Mouse (Mus musculus) T-cell, adult 66 days (primary cell): ENCODE measurements around the gene Olfr768. TPM values are rescaled to one million over a fixed set of nuclear protein-coding genes. Genes with fewer than 3 reads are reported as not detected.

Source experiments
- total RNA-seq, 2 experiments: library from RNA; stranded (reverse); gene quantifications; 3 replicates in 1 of 2; 4 replicates in 1 of 2; pipeline ENCODE4 v1.2.4; 2023

Olfr768 gene
- total RNA-seq: not detected

GRCm38 (mm10) chr10:129099275-129099674 lies at the start of gene Olfr768:
TSS of gene Olfr768 (minus strand) at chr10:129099375.

GRCm38 (mm10) chr10:129138898-129139297 lies 39.7 kb upstream of the Olfr768 start, which contains the start of gene Olfr770:
TSS of gene Olfr770 (minus strand) at chr10:129138998.

GRCm38 (mm10) chr10:129117761-129118160 lies 18.6 kb upstream of the Olfr768 start, which contains the start of gene Olfr769:
TSS of gene Olfr769 (minus strand) at chr10:129117861.

GRCm38 (mm10) chr10:129082810-129083209 lies 16.4 kb downstream of the Olfr768 start, which contains the start of gene Olfr767:
TSS of gene Olfr767 (minus strand) at chr10:129082910.

GRCm38 (mm10) chr10:129068877-129069276 lies 30.3 kb downstream of the Olfr768 start, which contains the start of gene Olfr766-ps1:
TSS of gene Olfr766-ps1 (minus strand) at chr10:129068977.

GRCm38 (mm10) chr10:129049898-129050297 lies 49.3 kb downstream of the Olfr768 start, which contains the start of gene Olfr765:
TSS of gene Olfr765 (minus strand) at chr10:129049998.

Other genes starting within 250 kb of the Olfr768 start
- 10 to 100 TPM; 10.6 to 12.7 TPM for gene Gdf11, start 207.7 kb downstream of the Olfr768 start, total RNA-seq
- 1 to 10 TPM; 1.7 to 2.0 TPM for gene Cd63, start 198.4 kb downstream of the Olfr768 start, total RNA-seq
- gene Rdh5, start 176.5 kb downstream of the Olfr768 start, total RNA-seq: 1 to 10 TPM; 5.9 to 8.7 TPM
- gene Bloc1s1, start 175.3 kb downstream of the Olfr768 start, total RNA-seq: 10 to 100 TPM; 76.0 to 97.4 TPM
- 1 to 10 TPM; 5.7 to 6.4 TPM for gene Itga7, start 165.6 kb downstream of the Olfr768 start, total RNA-seq
- not detected for gene Mettl7b, start 138.4 kb downstream of the Olfr768 start, total RNA-seq
- 1 to 10 TPM; 1.5 to 2.4 TPM for gene Olfr9, start 109.9 kb downstream of the Olfr768 start, total RNA-seq
- gene Olfr763, start 88.6 kb downstream of the Olfr768 start, total RNA-seq: under 1 TPM; 0.26 to 0.33 TPM
- not detected for gene Olfr764-ps1, start 59.5 kb downstream of the Olfr768 start, total RNA-seq
- not detected for gene Olfr765, start 49.4 kb downstream of the Olfr768 start, total RNA-seq
- gene Olfr766-ps1, start 30.4 kb downstream of the Olfr768 start, total RNA-seq: not detected
- gene Olfr767, start 16.5 kb downstream of the Olfr768 start, total RNA-seq: not detected
- not detected for gene Olfr769, start 18.5 kb upstream of the Olfr768 start, total RNA-seq
- gene Olfr770, start 39.6 kb upstream of the Olfr768 start, total RNA-seq: not detected
- not detected for gene Olfr771, start 65.4 kb upstream of the Olfr768 start, total RNA-seq
- not detected for gene Olfr772, start 78.5 kb upstream of the Olfr768 start, total RNA-seq
- not detected for gene Olfr773, start 88.0 kb upstream of the Olfr768 start, total RNA-seq
- gene Olfr774, start 136.8 kb upstream of the Olfr768 start, total RNA-seq: not detected
- gene Olfr775, start 149.0 kb upstream of the Olfr768 start, total RNA-seq: under 1 TPM in 1 of 2 experiments, not detected in 1; 0.20 TPM
- not detected for gene Olfr776, start 159.8 kb upstream of the Olfr768 start, total RNA-seq
- not detected for gene Olfr777, start 172.1 kb upstream of the Olfr768 start, total RNA-seq
- not detected for gene Olfr780, start 218.7 kb upstream of the Olfr768 start, total RNA-seq
- not detected for gene Olfr781, start 229.5 kb upstream of the Olfr768 start, total RNA-seq
- not detected for gene Olfr782, start 249.5 kb upstream of the Olfr768 start, total RNA-seq